ENCODE assay signal across 7 mouse cellular contexts in the genomic region with DNA sequence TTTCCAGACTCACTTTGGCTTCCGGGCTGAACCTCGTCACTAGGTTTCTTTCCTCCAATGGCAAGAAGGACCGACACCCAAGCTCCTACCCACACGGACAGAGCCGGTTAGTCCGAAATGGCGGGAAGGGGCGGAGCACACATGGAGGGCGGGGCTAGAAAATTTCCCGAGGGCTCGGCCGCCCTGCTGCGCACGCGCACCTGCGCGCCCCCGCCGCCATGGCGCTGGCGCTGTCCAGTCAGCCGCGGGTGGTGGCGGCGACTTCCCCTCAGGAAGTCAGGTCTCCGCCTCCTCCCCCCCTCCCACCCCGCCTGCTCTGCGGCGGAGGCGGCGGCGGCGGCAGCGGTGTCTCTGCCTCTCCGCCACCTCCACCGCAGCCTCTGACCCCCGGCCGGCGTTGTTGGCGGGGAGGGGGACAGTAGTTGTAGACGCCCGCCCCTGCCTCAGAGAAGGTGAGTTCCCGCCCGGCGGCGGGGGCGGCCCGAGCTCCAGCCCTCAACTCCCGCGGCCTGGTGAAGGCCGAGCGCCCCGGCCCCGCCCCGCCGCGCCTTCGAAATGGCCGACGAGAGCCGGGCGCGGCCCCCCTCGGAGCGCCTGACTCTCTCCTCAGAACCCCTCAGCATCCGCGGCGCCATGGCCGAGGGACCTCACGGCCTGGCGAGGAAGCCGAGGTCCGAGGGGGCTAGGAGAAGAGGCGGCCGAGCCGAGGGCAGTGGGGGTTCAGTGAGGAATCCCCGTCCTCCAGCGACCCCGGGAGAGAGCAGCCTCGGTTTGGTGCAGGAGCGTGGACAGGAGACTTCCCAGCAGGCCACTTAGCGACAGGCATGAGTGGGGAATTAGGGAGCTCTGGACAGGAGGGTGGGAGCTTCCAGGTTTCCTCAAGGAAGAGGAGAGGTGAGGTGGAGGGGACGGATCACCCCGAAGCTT. TPM values are rescaled to one million over a fixed set of nuclear protein-coding genes. Genes with fewer than 3 reads are reported as not detected.
DNase-seq lines count a peak whose midpoint lies in the region; ATAC-seq lines count a peak whose summit lies in the region.

TSS of gene Krcc1 (plus strand) at position 289 of the 927 bp plus-strand sequence.

- no peaks in the 10 kb centered on the region for H3K9me3 ChIP-seq in intestine, embryonic 16.5 days (ENCODE audit: control insufficient read depth, low read length)
- no peaks in the 10 kb centered on the region for H3K9me3 ChIP-seq in midbrain, embryonic 11.5 days (ENCODE audit: control insufficient read depth, low read length)

- peak within 1 kb of the TSS; percentile 100 for H3K9ac ChIP-seq in intestine, embryonic 16.5 days (ENCODE audit: low read depth, low read length)
- H3K9ac ChIP-seq in midbrain, embryonic 11.5 days (ENCODE audit: low read length): peak within 1 kb of the TSS; percentile 98

- peaks cover 15% of the 10 kb centered on the region for H3K4me1 ChIP-seq in intestine, embryonic 16.5 days (ENCODE audit: control insufficient read depth, insufficient read depth, low read length)
- H3K4me1 ChIP-seq in midbrain, embryonic 11.5 days (ENCODE audit: control insufficient read depth, insufficient read depth, low read length): peaks cover 3% of the 10 kb centered on the region; the same call in 1 of the 2 replicates

- peak within 1 kb of the TSS; percentile 87 for H3K4me2 ChIP-seq in intestine, embryonic 16.5 days (ENCODE audit: low read depth, low read length)
- peak within 1 kb of the TSS; percentile 69 for H3K4me2 ChIP-seq in midbrain, embryonic 11.5 days

- DNase-seq in adrenal gland, adult 8-10 months: peak; percentile 97
- DNase-seq in embryo, embryonic 9.5 days (ENCODE audit: extremely low spot score): peak; percentile 97
- peak; percentile 92 to 97 for DNase-seq in gastrocnemius, postnatal 4 days (ENCODE audit: low spot score in 2 of 2)
- peak; percentile 95 to 97 for DNase-seq in left cerebral cortex, postnatal 36 days (ENCODE audit: low spot score in 2 of 2)
- peak; percentile 100 for DNase-seq in midbrain, embryonic 11.5 days (ENCODE audit: low spot score, missing footprints)
- peak; percentile 98 for DNase-seq in skeletal muscle tissue, adult 2 months (ENCODE audit: low read depth, low spot score)

- no peaks in the 10 kb centered on the region for H3K27me3 ChIP-seq in intestine, embryonic 16.5 days (replicated peaks; ENCODE audit: control insufficient read depth, insufficient read depth, low read length)
- H3K27me3 ChIP-seq in midbrain, embryonic 11.5 days (ENCODE audit: control insufficient read depth, insufficient read depth, low read length): no peaks in the 10 kb centered on the region

- intact Hi-C loops in left cerebral cortex, postnatal 36 days (cut with DNase I): loop anchor here (5.0 kb wide), 1 partner anchor 126 kb away; no protein-coding TSS in a partner anchor

- ATAC-seq in intestine, embryonic 16.5 days: peak; percentile 93
- peak; percentile 95 for ATAC-seq in midbrain, embryonic 11.5 days (ENCODE audit: low FRiP score)

- H3K4me3 ChIP-seq in intestine, embryonic 16.5 days (ENCODE audit: low read length): peak within 1 kb of the TSS; percentile 92
- H3K4me3 ChIP-seq in midbrain, embryonic 11.5 days (ENCODE audit: low read depth, low read length): peak within 1 kb of the TSS; percentile 93

- H3K36me3 ChIP-seq in intestine, embryonic 16.5 days (ENCODE audit: control insufficient read depth, insufficient read depth, low read length): no peaks in the 10 kb centered on the region
- H3K36me3 ChIP-seq in midbrain, embryonic 11.5 days (ENCODE audit: control insufficient read depth, insufficient read depth, low read length): no peaks in the 10 kb centered on the region

- WGBS in intestine, embryonic 16.5 days: under 1% methylated on average over 77 of the region's 84 CpGs
- WGBS in midbrain, embryonic 11.5 days: under 1% methylated on average over 82 of the region's 84 CpGs

- peak within 1 kb of the TSS; percentile 98 for H3K27ac ChIP-seq in intestine, embryonic 16.5 days (ENCODE audit: low read length)
- peak within 1 kb of the TSS; percentile 92 for H3K27ac ChIP-seq in midbrain, embryonic 11.5 days (ENCODE audit: low read depth, low read length)

RNA-seq across cellular contexts. Expression of gene Krcc1, which starts in this region (rescaled TPM):
- 10 to 100 TPM; 57.0 to 69.2 (median 65.6) TPM for total RNA-seq in adrenal gland, adult 8-10 months (2022)
- 10 to 100 TPM; 50.6 to 51.8 TPM for total RNA-seq in gastrocnemius, postnatal 4 days (2021)
- polyA plus RNA-seq in intestine, embryonic 16.5 days (2015; fragmentation: Nextera tagmentation; extraction: Ambion mirVana): 70.8 and 72.0 TPM in 2 replicates
- 10 to 100 TPM; 14.1 to 15.2 TPM for total RNA-seq in left cerebral cortex, postnatal 36 days (2021)
- 36.1 and 40.2 TPM in 2 replicates for polyA plus RNA-seq in midbrain, embryonic 11.5 days (2014; fragmentation: Nextera tagmentation; extraction: Ambion mirVana)

Comparison
In these comparisons a context has a peak if more than half of its experiments do, and no peak if none do; other contexts are left out.
1. Peak in every context shown above with its lines: DNase-seq, ATAC-seq, H3K4me3 ChIP-seq and H3K27ac ChIP-seq.